Mouse (Mus musculus): ENCODE measurements around the gene Il18.

GRCm38 (mm10) chr9:50592955-50593354 lies 38.3 kb downstream of the Il18 start:
- no peak for TF ChIP-seq CTCF (IDR thresholded peaks at IDR 0.05; ENCODE audit: borderline replicate concordance, extremely low read depth, insufficient read depth, insufficient read length)
- no peak for TF ChIP-seq POLR2A (IDR thresholded peaks at IDR 0.05; ENCODE audit: borderline replicate concordance, extremely low read depth, insufficient read depth, insufficient read length, poor library complexity, severe bottlenecking)

All from brain, embryonic 14.5 days (tissue).